In genomic region chr11:31974826-31975225, GRCm38 (mm10) we compare ENCODE assay signal across 30 mouse cellular contexts. TPM values are rescaled to one million over a fixed set of nuclear protein-coding genes. Genes with fewer than 3 reads are reported as not detected.
DNase-seq lines count a peak whose midpoint lies in the region; ATAC-seq and TF ChIP-seq lines count a peak whose summit lies in the region.
"Had no signal": no experiment of that assay in that cellular context is flagged by ENCODE, and none has a peak within 500 bp of the region (broad histone marks: within the 10 kb centered on the region; RNA-seq: fewer than 3 reads in every experiment).

No protein-coding gene starts in this region.

- H3K4me2 ChIP-seq in stomach, postnatal 0 days (replicated peaks; ENCODE audit: low read depth), result no peak overlapping the region
- H3K4me2 ChIP-seq: embryonic facial prominence, embryonic 12.5 days; forebrain, embryonic 12.5 days; heart, embryonic 13.5 days; limb, embryonic 13.5 days; neural tube, embryonic 13.5 days had no signal

- H3K4me3 ChIP-seq in megakaryocyte, embryonic 14.5 days (replicated peaks), result peak overlapping the region; percentile 66
- H3K4me3 ChIP-seq in stomach, postnatal 0 days (ENCODE audit: low read depth, low read length), result no peak overlapping the region
- H3K4me3 ChIP-seq: embryonic facial prominence, embryonic 12.5 days; forebrain, embryonic 12.5 days; heart, embryonic 13.5 days; limb, embryonic 13.5 days; midbrain, embryonic 10.5 days; myocyte; neural tube, embryonic 13.5 days had no signal

- H3K4me1 ChIP-seq in megakaryocyte, embryonic 14.5 days, result peaks cover 81% of the 10 kb centered on the region
- no peaks in the 10 kb centered on the region for H3K4me1 ChIP-seq in stomach, postnatal 0 days (replicated peaks; ENCODE audit: control insufficient read depth, insufficient read depth)
- H3K4me1 ChIP-seq: embryonic facial prominence, embryonic 12.5 days; forebrain, embryonic 12.5 days; heart, embryonic 13.5 days; limb, embryonic 13.5 days; midbrain, embryonic 10.5 days; neural tube, embryonic 13.5 days had no signal

- H3K9me3 ChIP-seq in megakaryocyte, embryonic 14.5 days, result no peaks in the 10 kb centered on the region
- no peaks in the 10 kb centered on the region for H3K9me3 ChIP-seq in stomach, postnatal 0 days (ENCODE audit: control insufficient read depth, low read length)
- H3K9me3 ChIP-seq: embryonic facial prominence, embryonic 12.5 days; limb, embryonic 13.5 days had no signal

- no peak overlapping the region for H3K27ac ChIP-seq in stomach, postnatal 0 days (replicated peaks)
- H3K27ac ChIP-seq: embryonic facial prominence, embryonic 12.5 days; forebrain, embryonic 12.5 days; heart, embryonic 13.5 days; hindbrain, postnatal 0 days; limb, embryonic 13.5 days; liver, embryonic 14.5 days; midbrain, embryonic 10.5 days; neural tube, embryonic 13.5 days had no signal

- no peaks in the 10 kb centered on the region for H3K36me3 ChIP-seq in megakaryocyte, embryonic 14.5 days (replicated peaks; ENCODE audit: low read length)
- H3K36me3 ChIP-seq in stomach, postnatal 0 days (ENCODE audit: control insufficient read depth, insufficient read depth, low read length), result no peaks in the 10 kb centered on the region
- H3K36me3 ChIP-seq: embryonic facial prominence, embryonic 12.5 days; forebrain, embryonic 12.5 days; heart, embryonic 13.5 days; limb, embryonic 13.5 days; midbrain, embryonic 10.5 days; neural tube, embryonic 13.5 days had no signal

- no peak overlapping the region for H3K9ac ChIP-seq in stomach, postnatal 0 days (ENCODE audit: low read length)
- H3K9ac ChIP-seq: embryonic facial prominence, embryonic 12.5 days; forebrain, embryonic 12.5 days; heart, embryonic 13.5 days; limb, embryonic 13.5 days; liver, embryonic 14.5 days; neural tube, embryonic 13.5 days had no signal

- 16% methylated on average over 8 of the region's 8 CpGs for WGBS in stomach, postnatal 0 days

- no peaks in the 10 kb centered on the region for H3K27me3 ChIP-seq in megakaryocyte, embryonic 14.5 days (replicated peaks)
- H3K27me3 ChIP-seq in stomach, postnatal 0 days (ENCODE audit: control insufficient read depth, insufficient read depth, low read length), result no peaks in the 10 kb centered on the region
- H3K27me3 ChIP-seq: embryonic facial prominence, embryonic 12.5 days; forebrain, embryonic 12.5 days; heart, embryonic 13.5 days; limb, embryonic 13.5 days; neural tube, embryonic 13.5 days had no signal

- no peak for ATAC-seq in megakaryocyte, adult 5-6 weeks (ENCODE audit: poor library complexity, severe bottlenecking)
- peak; percentile 76 for ATAC-seq in stomach, postnatal 0 days (ENCODE audit: low FRiP score, low TSS enrichment)
- ATAC-seq: hindbrain, postnatal 0 days; midbrain, embryonic 16.5 days had no signal

- 0 out of 2 replicates have a peak, but pooled peaks have one; percentile 3 for TF ChIP-seq CTCF in stomach, postnatal 0 days (IDR thresholded peaks at IDR 0.05; ENCODE audit: low read depth)

- peak; percentile 38 for DNase-seq in embryo, embryonic 10 days (ENCODE audit: low spot score)
- no peak for DNase-seq in embryo, embryonic 9.5 days (ENCODE audit: extremely low spot score)
- peak; percentile 20 to 28 for DNase-seq in kidney, postnatal 4 days
- DNase-seq in kidney, postnatal 36 days, result no peak
- peak; percentile 17 for DNase-seq in stomach, postnatal 0 days (ENCODE audit: low spot score)
- no peak for DNase-seq in gastrocnemius, postnatal 25 days
- DNase-seq: adrenal gland, postnatal 14 days; cerebellum, adult 9-10 months; heart, postnatal 14 days; kidney, adult 2 months; layer of hippocampus, adult 9-11 months; retina, postnatal 1 day; right cerebral cortex, postnatal 25 days; thymus, adult 18-20 months had no signal

- no peak for TF ChIP-seq EP300 in stomach, postnatal 0 days (optimal IDR thresholded peaks at IDR 0.05)

RNA-seq across cellular contexts. Expression of gene 4930524B15Rik, which starts 9.4 kb away (rescaled TPM):
- 0.17 TPM in 1 of 2 replicates, not detected in the other for polyA plus RNA-seq in megakaryocyte, embryonic 14.5 days (2012; ENCODE audit: insufficient read depth, low replicate concordance)
- not detected in 2 replicates for total RNA-seq in megakaryocyte, adult 5-6 weeks (2015)
- total RNA-seq in megakaryocyte, adult 5-6 weeks (2017), result not detected in 2 replicates
- polyA plus RNA-seq in stomach, postnatal 0 days (2015; fragmentation: Nextera tagmentation; extraction: Ambion mirVana), result 0.08 and 0.10 TPM in 2 replicates
- not detected for total RNA-seq in gastrocnemius, postnatal 25 days (2021)
- total RNA-seq: adrenal gland, postnatal 14 days; gastrocnemius, adult 18-20 months; heart, postnatal 14 days; left cerebral cortex, postnatal 25 days had no signal
- polyA plus RNA-seq: kidney, adult 2 months; large intestine, adult 2 months; liver, embryonic 14.5 days; myocyte; spleen, adult 2 months had no signal

RNA-seq across cellular contexts. Expression of gene Nsg2, which starts 25.4 kb away (rescaled TPM):
- 12.5 TPM in 1 of 2 replicates, not detected in the other for polyA plus RNA-seq in megakaryocyte, embryonic 14.5 days (2012; ENCODE audit: insufficient read depth, low replicate concordance)
- total RNA-seq in megakaryocyte, adult 5-6 weeks (2015), result 0.20 and 1.4 TPM in 2 replicates
- 1.1 and 1.3 TPM in 2 replicates for total RNA-seq in megakaryocyte, adult 5-6 weeks (2017)
- polyA plus RNA-seq in stomach, postnatal 0 days (2015; fragmentation: Nextera tagmentation; extraction: Ambion mirVana), result 6.1 and 6.5 TPM in 2 replicates
- under 1 TPM; 0.26 to 0.35 TPM for total RNA-seq in gastrocnemius, postnatal 25 days (2021)
- total RNA-seq: gastrocnemius, adult 18-20 months had no signal

Comparison
In these comparisons a context has a peak if more than half of its experiments do, and no peak if none do; other contexts are left out.
1. DNase-seq: peak in embryo, embryonic 10 days (single experiment), kidney, postnatal 4 days (2 of 2) and stomach, postnatal 0 days (single experiment); none in embryo, embryonic 9.5 days (single experiment), kidney, postnatal 36 days (0 of 2) and gastrocnemius, postnatal 25 days (single experiment).